Mouse (Mus musculus) midbrain, embryonic 13.5 days (tissue): ENCODE results near the gene Xxylt1. TPM values are rescaled to one million over a fixed set of nuclear protein-coding genes. Genes with fewer than 3 reads are reported as not detected.

ENCODE experiments used
- ATAC-seq: fragments of 200-750 bp; cut with Nextera tagmentation; 2 replicates; pipeline ENCODE4 v1.8.0; 2017; ENCODE audit warnings: mild to moderate bottlenecking, moderate TSS enrichment, moderate library complexity
- H3K27ac ChIP-seq: fragments of 300-500 bp; sonication (generic); 2 replicates; pipeline ENCODE4 v1.5.1; 2015; ENCODE audit warnings: inconsistent platforms, mild to moderate bottlenecking, moderate library complexity
- H3K27me3 ChIP-seq: fragments of 300-500 bp; sonication (generic); 2 replicates; pipeline ENCODE4 v1.6.1; 2015; ENCODE audit warnings: mild to moderate bottlenecking, inconsistent platforms
- H3K36me3 ChIP-seq: fragments of 300-500 bp; sonication (generic); 2 replicates; pipeline ENCODE4 v1.6.1; 2015; ENCODE audit warnings: mild to moderate bottlenecking, inconsistent platforms
- H3K4me1 ChIP-seq: fragments of 300-500 bp; sonication (generic); replicated peaks from 2 replicates; pipeline ENCODE4 v1.6.1; 2015; ENCODE audit warnings: inconsistent platforms
- H3K4me2 ChIP-seq: fragments of 300-500 bp; sonication (generic); replicated peaks from 2 replicates; pipeline ENCODE4 v1.6.1; 2015; ENCODE audit warnings: moderate library complexity, mild to moderate bottlenecking, inconsistent platforms
- H3K4me3 ChIP-seq: fragments of 300-500 bp; sonication (generic); replicated peaks from 2 replicates; pipeline ENCODE4 v1.5.1; 2015; ENCODE audit warnings: mild to moderate bottlenecking, inconsistent platforms
- H3K9ac ChIP-seq: fragments of 300-500 bp; sonication (generic); replicated peaks from 2 replicates; pipeline ENCODE4 v1.6.1; 2015; ENCODE audit warnings: mild to moderate bottlenecking, inconsistent platforms
- H3K9me3 ChIP-seq: fragments of 300-500 bp; sonication (generic); 2 replicates; pipeline ENCODE4 v1.6.1; 2016; ENCODE audit warnings: mild to moderate bottlenecking, inconsistent platforms
- WGBS: fragments of 180-500 bp; shearing (Covaris S2); methylation state at CpG from one replicate; pipeline ENCODE4 v1.1.7; 2015; 5-methylcytosine and 5-hydroxymethylcytosine counted together
- polyA plus RNA-seq: library from polyadenylated mRNA; unstranded; fragments of >200 nt; fragmentation: Nextera tagmentation; extraction: Ambion mirVana; gene quantifications from 2 replicates; pipeline ENCODE4 v1.2.1, GENCODE M21; 2015

Xxylt1 gene
- polyA plus RNA-seq, 1 experiment from 2014 or later, result 8.8 TPM

- no peaks in the 10 kb centered on the region for H3K9me3 ChIP-seq
- H3K36me3 ChIP-seq, result no peaks in the 10 kb centered on the region
- H3K9ac ChIP-seq, result no peak overlapping the region
- peaks cover 11% of the 10 kb centered on the region; the same call in 1 of the 2 replicates for H3K4me1 ChIP-seq
- 100% methylated on average over 3 of the region's 3 CpGs for WGBS
- H3K4me2 ChIP-seq, result no peak overlapping the region
- H3K27ac ChIP-seq, result no peak overlapping the region
- no peak for ATAC-seq
- no peaks in the 10 kb centered on the region for H3K27me3 ChIP-seq
- no peak overlapping the region for H3K4me3 ChIP-seq
These were observed 143.6 kb downstream of the Xxylt1 start for GRCm38 (mm10) chr16:30937665-30938064.

- H3K36me3 ChIP-seq, result no peaks in the 10 kb centered on the region
- H3K4me2 ChIP-seq, result no peak overlapping the region
- H3K4me3 ChIP-seq, result no peak overlapping the region
- no peak overlapping the region for H3K9ac ChIP-seq
- no peak overlapping the region for H3K27ac ChIP-seq
- no peaks in the 10 kb centered on the region for H3K27me3 ChIP-seq
- peaks cover 11% of the 10 kb centered on the region; the same call in 1 of the 2 replicates for H3K4me1 ChIP-seq
- no peaks in the 10 kb centered on the region for H3K9me3 ChIP-seq
- no peak for ATAC-seq
- 42% methylated on average over 6 of the region's 6 CpGs for WGBS
These were observed 144.8 kb downstream of the Xxylt1 start for GRCm38 (mm10) chr16:30936471-30936870.

- no peak for ATAC-seq
- Histone ChIP-seq H3K4me1 (peaks cover 11% of the 10 kb centered on the region; the same call in 1 of the 2 replicates), H3K9me3 (no peaks in the 10 kb centered on the region), H3K27ac (no peak overlapping the region), H3K27me3 (no peaks in the 10 kb centered on the region), H3K4me2 (no peak overlapping the region), H3K4me3 (no peak overlapping the region), H3K36me3 (no peaks in the 10 kb centered on the region), H3K9ac (no peak overlapping the region)
- 87% methylated on average over 7 of the region's 7 CpGs for WGBS
These were observed 145.2 kb downstream of the Xxylt1 start for GRCm38 (mm10) chr16:30936012-30936461.

- H3K4me1 ChIP-seq, result peaks cover 10% of the 10 kb centered on the region; the same call in 1 of the 2 replicates
- WGBS, result 68% methylated on average over 15 of the region's 15 CpGs
- peaks cover 3% of the 10 kb centered on the region; the same call in 1 of the 2 replicates for H3K9me3 ChIP-seq
- no peaks in the 10 kb centered on the region for H3K27me3 ChIP-seq
- H3K27ac ChIP-seq, result no peak overlapping the region
- no peak overlapping the region for H3K4me2 ChIP-seq
- H3K4me3 ChIP-seq, result no peak overlapping the region
- no peak overlapping the region for H3K9ac ChIP-seq
- ATAC-seq, result no peak
- H3K36me3 ChIP-seq, result no peaks in the 10 kb centered on the region
These were observed 146.1 kb downstream of the Xxylt1 start for GRCm38 (mm10) chr16:30934967-30935690.

- no peaks in the 10 kb centered on the region for H3K27me3 ChIP-seq
- H3K27ac ChIP-seq, result no peak overlapping the region
- no peaks in the 10 kb centered on the region for H3K36me3 ChIP-seq
- 76% methylated on average over 11 of the region's 11 CpGs for WGBS
- ATAC-seq, result no peak
- no peak overlapping the region for H3K9ac ChIP-seq
- peaks cover 4% of the 10 kb centered on the region; the same call in 1 of the 2 replicates for H3K9me3 ChIP-seq
- H3K4me1 ChIP-seq, result peaks cover 4% of the 10 kb centered on the region; the same call in 1 of the 2 replicates
- H3K4me3 ChIP-seq, result no peak overlapping the region
- no peak overlapping the region for H3K4me2 ChIP-seq
These were observed 146.9 kb downstream of the Xxylt1 start for GRCm38 (mm10) chr16:30934205-30934780.

GRCm38 (mm10) chr16:30933366-30933765 lies 147.9 kb downstream of the Xxylt1 start:
- H3K27ac ChIP-seq, result no peak overlapping the region
- no peak overlapping the region for H3K4me2 ChIP-seq
- H3K27me3 ChIP-seq, result no peaks in the 10 kb centered on the region
- H3K9me3 ChIP-seq, result peaks cover 4% of the 10 kb centered on the region; the same call in 1 of the 2 replicates
- WGBS, result 94% methylated on average over 8 of the region's 8 CpGs
- peaks cover 4% of the 10 kb centered on the region; the same call in 1 of the 2 replicates for H3K4me1 ChIP-seq
- H3K4me3 ChIP-seq, result no peak overlapping the region
- no peak overlapping the region for H3K9ac ChIP-seq
- no peaks in the 10 kb centered on the region for H3K36me3 ChIP-seq
- no peak for ATAC-seq

GRCm38 (mm10) chr16:30932791-30933190 lies 148.4 kb downstream of the Xxylt1 start:
- 66% methylated on average over 4 of the region's 4 CpGs for WGBS
- Histone ChIP-seq H3K4me1 (peaks cover 4% of the 10 kb centered on the region; the same call in 1 of the 2 replicates), H3K27me3 (no peaks in the 10 kb centered on the region), H3K27ac (no peak overlapping the region), H3K36me3 (no peaks in the 10 kb centered on the region), H3K4me3 (no peak overlapping the region), H3K4me2 (no peak overlapping the region), H3K9ac (no peak overlapping the region), H3K9me3 (peaks cover 4% of the 10 kb centered on the region; the same call in 1 of the 2 replicates)
- no peak for ATAC-seq

- H3K27me3 ChIP-seq, result no peaks in the 10 kb centered on the region
- H3K9me3 ChIP-seq, result peaks cover 4% of the 10 kb centered on the region; the same call in 1 of the 2 replicates
- no peak for ATAC-seq
- no peak overlapping the region for H3K9ac ChIP-seq
- H3K4me1 ChIP-seq, result peaks cover 4% of the 10 kb centered on the region; the same call in 1 of the 2 replicates
- no peak overlapping the region for H3K4me3 ChIP-seq
- H3K36me3 ChIP-seq, result no peaks in the 10 kb centered on the region
- WGBS, result 77% methylated on average over 5 of the region's 5 CpGs
- H3K27ac ChIP-seq, result no peak overlapping the region
- H3K4me2 ChIP-seq, result no peak overlapping the region
These were observed 149.0 kb downstream of the Xxylt1 start for GRCm38 (mm10) chr16:30932196-30932595.

GRCm38 (mm10) chr16:30929165-30929564 lies 152.1 kb downstream of the Xxylt1 start:
- Histone ChIP-seq H3K9me3 (peaks cover 4% of the 10 kb centered on the region; the same call in 1 of the 2 replicates), H3K4me2 (no peak overlapping the region), H3K27me3 (no peaks in the 10 kb centered on the region), H3K27ac (no peak overlapping the region), H3K9ac (no peak overlapping the region), H3K4me3 (no peak overlapping the region), H3K4me1 (no peaks in the 10 kb centered on the region), H3K36me3 (no peaks in the 10 kb centered on the region)
- no peak for ATAC-seq
- 87% methylated on average over 3 of the region's 3 CpGs for WGBS

- Histone ChIP-seq H3K4me2 (no peak overlapping the region), H3K27me3 (no peaks in the 10 kb centered on the region), H3K9me3 (peaks cover 4% of the 10 kb centered on the region; the same call in 1 of the 2 replicates), H3K27ac (no peak overlapping the region), H3K36me3 (no peaks in the 10 kb centered on the region), H3K4me1 (no peaks in the 10 kb centered on the region), H3K9ac (no peak overlapping the region), H3K4me3 (no peak overlapping the region)
- 79% methylated on average over 8 of the region's 8 CpGs for WGBS
- ATAC-seq, result no peak
These were observed 153.0 kb downstream of the Xxylt1 start for GRCm38 (mm10) chr16:30928076-30928750.

- Histone ChIP-seq H3K4me3 (no peak overlapping the region), H3K27ac (no peak overlapping the region), H3K9me3 (peaks cover 4% of the 10 kb centered on the region; the same call in 1 of the 2 replicates), H3K27me3 (no peaks in the 10 kb centered on the region), H3K4me1 (0 out of 2 replicates have a peak, but pooled peaks cover 3% of the 10 kb centered on the region), H3K9ac (no peak overlapping the region), H3K4me2 (no peak overlapping the region), H3K36me3 (no peaks in the 10 kb centered on the region)
- 90% methylated on average over 4 of the region's 4 CpGs for WGBS
- ATAC-seq, result no peak
These were observed 155.7 kb downstream of the Xxylt1 start for GRCm38 (mm10) chr16:30925496-30925895.

GRCm38 (mm10) chr16:30923899-30924298 lies 157.3 kb downstream of the Xxylt1 start:
- no peak overlapping the region for H3K4me2 ChIP-seq
- no peak for ATAC-seq

More at GRCm38 (mm10) chr16:30923899-30924298, 157.3 kb downstream of the Xxylt1 start:
- WGBS, result 69% methylated on average over 7 of the region's 7 CpGs
- 0 out of 2 replicates have a peak, but pooled peaks cover 3% of the 10 kb centered on the region for H3K4me1 ChIP-seq
- no peak overlapping the region for H3K9ac ChIP-seq
- no peak overlapping the region for H3K27ac ChIP-seq
- no peaks in the 10 kb centered on the region for H3K27me3 ChIP-seq
- H3K9me3 ChIP-seq, result peaks cover 4% of the 10 kb centered on the region; the same call in 1 of the 2 replicates
- H3K4me3 ChIP-seq, result no peak overlapping the region
- no peaks in the 10 kb centered on the region for H3K36me3 ChIP-seq
